26 mouse cellular contexts compared by ENCODE assay signal in genomic region chr1:194412193-194412592, GRCm38 (mm10).
DNase-seq lines count a peak whose midpoint lies in the region; ATAC-seq and TF ChIP-seq lines count a peak whose summit lies in the region.
"Had no signal": no experiment of that assay in that cellular context is flagged by ENCODE, and none has a peak within 500 bp of the region (broad histone marks: within the 10 kb centered on the region; RNA-seq: fewer than 3 reads in every experiment).

No protein-coding gene starts in this region.

- no peaks in the 10 kb centered on the region; the same call in 1 of the 2 replicates for H3K4me1 ChIP-seq in neural tube, embryonic 14.5 days (ENCODE audit: control insufficient read depth, insufficient read depth, low read length)
- no peaks in the 10 kb centered on the region for H3K4me1 ChIP-seq in intestine, embryonic 15.5 days (replicated peaks)
- H3K4me1 ChIP-seq: embryonic facial prominence, embryonic 12.5 days; embryonic facial prominence, embryonic 15.5 days; forebrain, embryonic 12.5 days; heart, embryonic 10.5 days; heart, embryonic 13.5 days; hindbrain, embryonic 12.5 days had no signal

- no peak overlapping the region for H3K4me2 ChIP-seq in neural tube, embryonic 14.5 days (ENCODE audit: low read depth, low read length)
- no peak overlapping the region for H3K4me2 ChIP-seq in intestine, embryonic 15.5 days (replicated peaks)
- H3K4me2 ChIP-seq: embryonic facial prominence, embryonic 12.5 days; embryonic facial prominence, embryonic 15.5 days; forebrain, embryonic 12.5 days; forebrain, embryonic 15.5 days; heart, embryonic 13.5 days; hindbrain, embryonic 12.5 days had no signal

- H3K4me3 ChIP-seq in layer of hippocampus, adult 2 months, result no peak overlapping the region
- H3K4me3 ChIP-seq in neural tube, embryonic 14.5 days (ENCODE audit: low read depth, low read length), result no peak overlapping the region
- H3K4me3 ChIP-seq in intestine, embryonic 15.5 days (replicated peaks), result no peak overlapping the region
- H3K4me3 ChIP-seq: embryonic facial prominence, embryonic 12.5 days; embryonic facial prominence, embryonic 15.5 days; forebrain, embryonic 12.5 days; forebrain, embryonic 15.5 days; heart, adult 2 months; heart, embryonic 10.5 days; heart, embryonic 13.5 days; hindbrain, embryonic 12.5 days had no signal

- no peak for TF ChIP-seq CTCF in layer of hippocampus, adult 2 months (conservative IDR thresholded peaks at IDR 0.05)

- H3K27ac ChIP-seq in layer of hippocampus, adult 2 months, result peak overlapping the region; percentile 46; the same call in 1 of the 2 replicates
- peak overlapping the region; percentile 52; the same call in 1 of the 2 replicates for H3K27ac ChIP-seq in neural tube, embryonic 14.5 days (ENCODE audit: low read depth, low read length)
- H3K27ac ChIP-seq in intestine, embryonic 15.5 days, result no peak overlapping the region
- H3K27ac ChIP-seq: embryonic facial prominence, embryonic 12.5 days; embryonic facial prominence, embryonic 15.5 days; forebrain, embryonic 12.5 days; forebrain, embryonic 15.5 days; heart, adult 2 months; heart, embryonic 10.5 days; heart, embryonic 13.5 days; hindbrain, embryonic 12.5 days had no signal

- no peaks in the 10 kb centered on the region for H3K27me3 ChIP-seq in neural tube, embryonic 14.5 days (ENCODE audit: control insufficient read depth, insufficient read depth, low read length)
- no peaks in the 10 kb centered on the region for H3K27me3 ChIP-seq in intestine, embryonic 15.5 days (replicated peaks)
- H3K27me3 ChIP-seq: embryonic facial prominence, embryonic 12.5 days; embryonic facial prominence, embryonic 15.5 days; forebrain, embryonic 12.5 days; forebrain, embryonic 15.5 days; hindbrain, embryonic 12.5 days had no signal

- peak; percentile 70 for ATAC-seq in neural tube, embryonic 14.5 days (ENCODE audit: low read depth)
- no peak for ATAC-seq in intestine, embryonic 15.5 days
- ATAC-seq: activated CD4-positive, CD25-positive, alpha-beta regulatory T cell, adult 4 months; CD4-positive, CD25-positive, alpha-beta regulatory T cell, adult 4 months; forebrain, embryonic 15.5 days; hindbrain, embryonic 16.5 days; inflammation-experienced regulatory T-cells, adult 6 months had no signal

- H3K36me3 ChIP-seq in neural tube, embryonic 14.5 days (ENCODE audit: control insufficient read depth, insufficient read depth, low read length), result no peaks in the 10 kb centered on the region
- H3K36me3 ChIP-seq in intestine, embryonic 15.5 days, result no peaks in the 10 kb centered on the region
- H3K36me3 ChIP-seq: embryonic facial prominence, embryonic 12.5 days; embryonic facial prominence, embryonic 15.5 days; forebrain, embryonic 12.5 days; forebrain, embryonic 15.5 days; heart, embryonic 10.5 days; heart, embryonic 13.5 days; hindbrain, embryonic 12.5 days had no signal

- no peaks in the 10 kb centered on the region for H3K9me3 ChIP-seq in neural tube, embryonic 14.5 days (ENCODE audit: control insufficient read depth, low read length)
- H3K9me3 ChIP-seq in intestine, embryonic 15.5 days, result no peaks in the 10 kb centered on the region
- H3K9me3 ChIP-seq: embryonic facial prominence, embryonic 12.5 days; embryonic facial prominence, embryonic 15.5 days; forebrain, embryonic 12.5 days; forebrain, embryonic 15.5 days; heart, embryonic 10.5 days; heart, embryonic 13.5 days; hindbrain, embryonic 12.5 days had no signal

- no peak overlapping the region for H3K9ac ChIP-seq in neural tube, embryonic 14.5 days (replicated peaks; ENCODE audit: low read depth, low read length)
- H3K9ac ChIP-seq in intestine, embryonic 15.5 days, result no peak overlapping the region
- H3K9ac ChIP-seq: embryonic facial prominence, embryonic 12.5 days; embryonic facial prominence, embryonic 15.5 days; forebrain, embryonic 12.5 days; forebrain, embryonic 15.5 days; heart, embryonic 13.5 days; hindbrain, embryonic 12.5 days had no signal

- DNase-seq in layer of hippocampus, adult 2 months (ENCODE audit: low spot score in 2 of 2), result no peak
- DNase-seq in layer of hippocampus, adult 9-10 months (ENCODE audit: low spot score), result no peak
- DNase-seq in brain, adult 2 months (ENCODE audit: low read depth, low spot score), result peak; percentile 24
- no peak for DNase-seq in left cerebral cortex, adult 18-20 months (ENCODE audit: low spot score in 2 of 2)
- DNase-seq: adrenal gland, adult 8-10 months; adrenal gland, postnatal 25 days; cerebellum, adult 11 months; cerebellum, adult 2 months; cerebellum, adult 9-11 months; cerebellum, postnatal 25 days; gastrocnemius, postnatal 10 days; gastrocnemius, postnatal 36 days had no signal

- WGBS in neural tube, embryonic 14.5 days, result 32% methylated on average over 5 of the region's 5 CpGs
- WGBS in intestine, embryonic 15.5 days, result 49% methylated on average over 5 of the region's 5 CpGs
